14 mouse cellular contexts compared by ENCODE assay signal in the genomic region with DNA sequence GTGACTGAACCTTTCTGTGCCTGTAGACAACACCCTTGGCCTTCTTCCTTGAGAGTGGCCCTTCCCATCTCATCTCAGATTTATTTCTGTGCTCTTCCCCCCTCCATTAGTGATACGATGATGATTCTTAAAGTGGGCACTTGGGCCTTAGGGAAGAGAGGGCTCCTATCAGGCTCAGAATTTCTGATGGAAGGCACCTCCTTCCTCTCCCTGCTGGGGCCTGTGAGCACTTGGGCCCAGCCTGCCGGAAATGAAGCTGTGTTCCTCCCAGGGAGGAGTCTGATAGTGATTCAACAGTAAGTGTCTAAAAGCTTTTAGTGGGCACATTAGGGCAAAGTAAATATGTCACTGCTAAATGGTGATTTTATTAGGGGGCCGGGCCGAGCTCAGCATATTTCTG.
DNase-seq lines count a peak whose midpoint lies in the region; ATAC-seq and TF ChIP-seq lines count a peak whose summit lies in the region.
"Had no signal": no experiment of that assay in that cellular context is flagged by ENCODE, and none has a peak within 500 bp of the region (broad histone marks: within the 10 kb centered on the region; RNA-seq: fewer than 3 reads in every experiment).

No protein-coding gene starts in this region.

- no peaks in the 10 kb centered on the region for H3K9me3 ChIP-seq in kidney, embryonic 14.5 days (ENCODE audit: control insufficient read depth, low read length)
- no peaks in the 10 kb centered on the region for H3K9me3 ChIP-seq in stomach, embryonic 14.5 days (ENCODE audit: control insufficient read depth, low read depth, low read length)
- H3K9me3 ChIP-seq: hindbrain, embryonic 15.5 days had no signal

- H3K4me2 ChIP-seq in kidney, embryonic 14.5 days (replicated peaks; ENCODE audit: low read depth, low read length): no peak overlapping the region
- H3K4me2 ChIP-seq in stomach, embryonic 14.5 days (replicated peaks; ENCODE audit: low read depth, low read length): no peak overlapping the region
- H3K4me2 ChIP-seq: hindbrain, embryonic 15.5 days had no signal

- H3K4me3 ChIP-seq in kidney, adult 2 months (ENCODE audit: insufficient read depth, low read depth, low read length): no peak overlapping the region
- H3K4me3 ChIP-seq in kidney, embryonic 14.5 days (ENCODE audit: low read length): no peak overlapping the region
- H3K4me3 ChIP-seq in stomach, embryonic 14.5 days (ENCODE audit: low read depth, low read length): no peak overlapping the region
- H3K4me3 ChIP-seq: hindbrain, embryonic 15.5 days had no signal

- H3K36me3 ChIP-seq in kidney, adult 2 months (ENCODE audit: control insufficient read depth, insufficient read depth, low read length): no peaks in the 10 kb centered on the region
- H3K36me3 ChIP-seq in kidney, embryonic 14.5 days (ENCODE audit: control insufficient read depth, insufficient read depth, low read length): no peaks in the 10 kb centered on the region
- no peaks in the 10 kb centered on the region; the same call in 1 of the 2 replicates for H3K36me3 ChIP-seq in stomach, embryonic 14.5 days (ENCODE audit: control insufficient read depth, insufficient read depth, low read length)
- H3K36me3 ChIP-seq: hindbrain, embryonic 15.5 days had no signal

- no peak overlapping the region for H3K9ac ChIP-seq in kidney, embryonic 14.5 days (ENCODE audit: low read depth, low read length)
- no peak overlapping the region for H3K9ac ChIP-seq in stomach, embryonic 14.5 days (replicated peaks; ENCODE audit: low read depth, low read length)
- H3K9ac ChIP-seq: hindbrain, embryonic 15.5 days had no signal

- WGBS in kidney, adult 2 months: 65% methylated on average over 4 of the region's 4 CpGs
- 54% methylated on average over 4 of the region's 4 CpGs for WGBS in kidney, embryonic 14.5 days
- WGBS in stomach, embryonic 14.5 days: 47% methylated on average over 4 of the region's 4 CpGs

- H3K27ac ChIP-seq in kidney, adult 2 months (ENCODE audit: insufficient read depth, low read depth, low read length): no peak overlapping the region
- H3K27ac ChIP-seq in kidney, embryonic 14.5 days (ENCODE audit: low read depth, low read length): no peak overlapping the region
- H3K27ac ChIP-seq in stomach, embryonic 14.5 days (ENCODE audit: low read length): peak overlapping the region; percentile 33; the same call in 1 of the 2 replicates
- H3K27ac ChIP-seq: hindbrain, embryonic 15.5 days had no signal

- no peaks in the 10 kb centered on the region for H3K27me3 ChIP-seq in kidney, adult 2 months (replicated peaks; ENCODE audit: control insufficient read depth, insufficient read depth, low read length)
- no peaks in the 10 kb centered on the region for H3K27me3 ChIP-seq in kidney, embryonic 14.5 days (ENCODE audit: control insufficient read depth, insufficient read depth, low read length)
- H3K27me3 ChIP-seq in stomach, embryonic 14.5 days (ENCODE audit: control insufficient read depth, insufficient read depth, low read length): no peaks in the 10 kb centered on the region
- H3K27me3 ChIP-seq: hindbrain, embryonic 15.5 days had no signal

- no peak for ATAC-seq in kidney, embryonic 14.5 days (ENCODE audit: low FRiP score, low TSS enrichment)
- no peak for ATAC-seq in stomach, embryonic 14.5 days (ENCODE audit: insufficient number of reproducible peaks, insufficient read depth, low FRiP score, low read depth)
- ATAC-seq in inflammation-experienced regulatory T-cells, adult 6 months: no peak
- ATAC-seq: midbrain, embryonic 16.5 days had no signal

- no peak for TF ChIP-seq POLR2A in kidney, adult 2 months (IDR thresholded peaks at IDR 0.05; ENCODE audit: low read depth, low read length)

- TF ChIP-seq CTCF in kidney, adult 2 months (conservative IDR thresholded peaks at IDR 0.05; ENCODE audit: insufficient read depth, insufficient read length, low read depth, low read length): no peak

- DNase-seq in heart, adult 11 months: peak; percentile 92
- DNase-seq in heart, postnatal 10 days: no peak
- DNase-seq in kidney, adult 2 months: peak; percentile 40
- peak; percentile 39 for DNase-seq in induced T-regulatory cell, adult 2 months (ENCODE audit: low read depth)
- DNase-seq: cerebellum, adult 11 months; layer of hippocampus, adult 9-11 months; liver; lung, adult 18-20 months; thymus, postnatal 25 days had no signal

- H3K4me1 ChIP-seq in kidney, adult 2 months (ENCODE audit: control insufficient read depth, insufficient read depth, low read length): 0 out of 2 replicates have a peak, but pooled peaks cover 8% of the 10 kb centered on the region
- H3K4me1 ChIP-seq in kidney, embryonic 14.5 days (ENCODE audit: control insufficient read depth, insufficient read depth, low read length): peaks cover 50% of the 10 kb centered on the region
- peaks cover 39% of the 10 kb centered on the region for H3K4me1 ChIP-seq in stomach, embryonic 14.5 days (ENCODE audit: control insufficient read depth, insufficient read depth, low read length)

- intact Hi-C loops in heart, postnatal 10 days (cut with DNase I): no loop called here

Comparison
In these comparisons a context has a peak if more than half of its experiments do, and no peak if none do; other contexts are left out.
1. DNase-seq: peak in heart, adult 11 months (single experiment), kidney, adult 2 months (single experiment) and induced T-regulatory cell, adult 2 months (single experiment); none in heart, postnatal 10 days (0 of 2).